Mouse (Mus musculus): ENCODE measurements around the gene Nodal.
A peak's percentile ranks its signal among the peaks of the same experiment; 100 is the strongest.

GRCm38 (mm10) chr10:61466873-61467272 lies 49.1 kb downstream of the Nodal start:
- TF ChIP-seq CTCF (IDR thresholded peaks at IDR 0.05; ENCODE audit: extremely low read depth, insufficient read length, insufficient replicate concordance, low read depth, low read length) (peak; percentile 52; the same call in 1 of the 2 replicates), POLR2A (IDR thresholded peaks at IDR 0.05; ENCODE audit: low read depth, low read length) (no peak)

Measured in small intestine, adult 2 months (tissue).